Mouse (Mus musculus) liver, embryonic 14.5 days (tissue): ENCODE data around the gene Slc35c2. TPM values are rescaled to one million over a fixed set of nuclear protein-coding genes. Genes with fewer than 3 reads are reported as not detected.

Experiments used
- ATAC-seq: fragments of 200-750 bp; cut with Nextera tagmentation; 2 replicates; pipeline ENCODE4 v1.8.0; 2017; ENCODE audit warnings: moderate number of reproducible peaks, mild to moderate bottlenecking, moderate library complexity; ENCODE audit not compliant: insufficient read depth
- DNase-seq, 3 experiments: peaks; one replicate each; pipeline ENCODE4 v3.0.0-alpha.2; 2012 to 2013; ENCODE audit warnings: low read depth in 3 of 3, low spot score in 3 of 3
- H3K27ac ChIP-seq: fragments of 300-500 bp; sonication (generic); 2 replicates; pipeline ENCODE4 v1.5.1; 2014; ENCODE audit warnings: moderate library complexity, mild to moderate bottlenecking, control low read depth, inconsistent platforms
- H3K27me3 ChIP-seq: fragments of 300-500 bp; sonication (generic); 2 replicates; pipeline ENCODE4 v1.6.1; 2014; ENCODE audit warnings: mild to moderate bottlenecking, low read length, moderate library complexity; ENCODE audit not compliant: control insufficient read depth, insufficient read depth
- H3K36me3 ChIP-seq: fragments of 300-500 bp; sonication (generic); replicated peaks from 2 replicates; pipeline ENCODE4 v1.6.1; 2014; ENCODE audit warnings: low read depth; ENCODE audit not compliant: control insufficient read depth, insufficient read depth
- H3K4me1 ChIP-seq, 2 experiments: fragments of 200-500 bp in 1 of 2; fragments of 300-500 bp in 1 of 2; sonication (generic) in 1 of 2; replicated peaks; 2 replicates each; pipeline ENCODE4 v1.6.1; 2012 to 2014; ENCODE audit warnings: antibody characterized with exemption in 1 of 2, inconsistent platforms in 1 of 2, low read length in 1 of 2; ENCODE audit not compliant: control insufficient read depth in 2 of 2, insufficient read depth in 2 of 2
- H3K4me2 ChIP-seq: fragments of 300-500 bp; sonication (generic); 2 replicates; pipeline ENCODE4 v1.6.1; 2014; ENCODE audit warnings: low read depth, mild to moderate bottlenecking, control low read depth, moderate library complexity
- H3K4me3 ChIP-seq, 2 experiments: fragments of 200-500 bp in 1 of 2; fragments of 300-500 bp in 1 of 2; sonication (generic) in 1 of 2; 2 replicates each; pipeline ENCODE4 v1.5.1; 2012 to 2014; ENCODE audit warnings: low read depth in 2 of 2, low read length in 2 of 2, mild to moderate bottlenecking in 2 of 2, control low read depth in 1 of 2, inconsistent platforms in 1 of 2, moderate library complexity in 1 of 2; ENCODE audit not compliant: insufficient read depth in 1 of 2
- H3K9ac ChIP-seq: fragments of 300-500 bp; sonication (generic); replicated peaks from 2 replicates; pipeline ENCODE4 v1.6.1; 2014; ENCODE audit warnings: mild to moderate bottlenecking, control low read depth, moderate library complexity
- H3K9me3 ChIP-seq: fragments of 300-500 bp; sonication (generic); 2 replicates; pipeline ENCODE4 v1.6.1; 2016; ENCODE audit warnings: low read length, mixed read lengths; ENCODE audit not compliant: control insufficient read depth
- CTCF ChIP-seq: IDR thresholded peaks from 2 replicates; pipeline ENCODE4 v1.5.1; 2016; ENCODE audit warnings: antibody characterized with exemption, low read depth, control low read depth
- EP300 ChIP-seq: IDR thresholded peaks from 2 replicates; pipeline ENCODE4 v1.6.1; 2016; ENCODE audit warnings: antibody characterized with exemption, low read depth
- WGBS: fragments of 180-500 bp; shearing (Covaris S2); extraction: QIAGEN DNeasy Blood & Tissue Kit; methylation state at CpG from one replicate; pipeline ENCODE4 v1.1.7; 2014; ENCODE audit not compliant: insufficient replicate concordance; 5-methylcytosine and 5-hydroxymethylcytosine counted together
- polyA plus RNA-seq, 2 experiments: library from polyadenylated mRNA; depleted of rRNA in 1 of 2; stranded (reverse) in 1 of 2; unstranded in 1 of 2; fragments of >200 nt; fragmentation: Nextera tagmentation in 1 of 2; extraction: Ambion mirVana in 1 of 2; gene quantifications; 2 replicates each; pipeline versions ENCODE4 v1.2.1 to v1.2.3; 2012 to 2014

The Slc35c2 gene
- polyA plus RNA-seq, 2 experiments: 20.4 to 27.3 TPM

- H3K4me2 ChIP-seq: no peak overlapping the region
- WGBS: 62% methylated on average over 8 of the region's 8 CpGs
Measured at GRCm38 (mm10) chr2:165252381-165252780, 35.3 kb downstream of the Slc35c2 start.

GRCm38 (mm10) chr2:165250903-165251302 is 36.8 kb downstream of the Slc35c2 start:
- DNase-seq: no peak
- H3K27ac ChIP-seq: no peak overlapping the region
- WGBS: 5% methylated on average over 1 of the region's 1 CpGs
- H3K36me3 ChIP-seq: no peaks in the 10 kb centered on the region
- peaks cover 3% of the 10 kb centered on the region; the same call in 1 of the 2 replicates for H3K27me3 ChIP-seq
- H3K4me1 ChIP-seq: no peaks in the 10 kb centered on the region
- no peaks in the 10 kb centered on the region for H3K9me3 ChIP-seq
- no peak overlapping the region for H3K9ac ChIP-seq
- TF ChIP-seq EP300 (no peak), CTCF (no peak)
- ATAC-seq: no peak
- H3K4me3 ChIP-seq: no peak overlapping the region
- no peak overlapping the region for H3K4me2 ChIP-seq

More at GRCm38 (mm10) chr2:165252381-165252780, 35.3 kb downstream of the Slc35c2 start:
- ATAC-seq: no peak
- TF ChIP-seq EP300 (no peak), CTCF (no peak)
- Histone ChIP-seq H3K4me3 (no peak overlapping the region), H3K27me3 (no peaks in the 10 kb centered on the region; the same call in 1 of the 2 replicates), H3K36me3 (no peaks in the 10 kb centered on the region), H3K9ac (no peak overlapping the region), H3K27ac (no peak overlapping the region), H3K9me3 (no peaks in the 10 kb centered on the region), H3K4me1 (no peaks in the 10 kb centered on the region)
- DNase-seq: no peak

- TF ChIP-seq CTCF (no peak), EP300 (no peak)
- Histone ChIP-seq H3K4me2 (no peak overlapping the region), H3K4me1 (no peaks in the 10 kb centered on the region), H3K4me3 (no peak overlapping the region), H3K36me3 (no peaks in the 10 kb centered on the region), H3K27ac (no peak overlapping the region), H3K9ac (no peak overlapping the region), H3K27me3 (peaks cover 6% of the 10 kb centered on the region), H3K9me3 (no peaks in the 10 kb centered on the region)
- ATAC-seq: no peak
- no peak for DNase-seq
- 29% methylated on average over 3 of the region's 3 CpGs for WGBS
Measured at GRCm38 (mm10) chr2:165248967-165249366, 38.7 kb downstream of the Slc35c2 start.

- TF ChIP-seq CTCF (no peak), EP300 (no peak)
- H3K9ac ChIP-seq: no peak overlapping the region
- H3K4me1 ChIP-seq: no peaks in the 10 kb centered on the region
- H3K9me3 ChIP-seq: no peaks in the 10 kb centered on the region
- H3K27me3 ChIP-seq: peaks cover 24% of the 10 kb centered on the region
- no peak overlapping the region for H3K4me3 ChIP-seq
- H3K36me3 ChIP-seq: no peaks in the 10 kb centered on the region
- no peak overlapping the region for H3K27ac ChIP-seq
- ATAC-seq (no peak), DNase-seq (no peak)
- WGBS: 26% methylated on average over 11 of the region's 11 CpGs
- no peak overlapping the region for H3K4me2 ChIP-seq
Measured at GRCm38 (mm10) chr2:165246349-165246748, 41.3 kb downstream of the Slc35c2 start.

- no peak overlapping the region for H3K27ac ChIP-seq
- H3K4me3 ChIP-seq: no peak overlapping the region
- WGBS: 11% methylated on average over 11 of the region's 11 CpGs
- H3K27me3 ChIP-seq: peaks cover 42% of the 10 kb centered on the region
- TF ChIP-seq CTCF (no peak), EP300 (no peak)
- no peaks in the 10 kb centered on the region for H3K4me1 ChIP-seq
- H3K4me2 ChIP-seq: no peak overlapping the region
- no peaks in the 10 kb centered on the region for H3K9me3 ChIP-seq
- DNase-seq (no peak), ATAC-seq (no peak)
- H3K36me3 ChIP-seq: no peaks in the 10 kb centered on the region
- H3K9ac ChIP-seq: no peak overlapping the region
Measured at GRCm38 (mm10) chr2:165243122-165243720, 44.4 kb downstream of the Slc35c2 start.
